Mouse (Mus musculus) megakaryocyte, embryonic 14.5 days (primary cell): ENCODE data around the gene Plxna2.

Experiments
- FLI1 ChIP-seq: IDR thresholded peaks from 2 replicates; pipeline ENCODE4 v1.6.1; 2012; ENCODE audit warnings: low read length, inconsistent platforms, mixed read lengths
- GATA1 ChIP-seq: IDR thresholded peaks from 3 replicates; pipeline ENCODE4 v1.6.1; 2012; ENCODE audit warnings: mixed read lengths, low read length, inconsistent platforms, borderline replicate concordance

GRCm38 (mm10) chr1:194808681-194809080 is 190.7 kb downstream of the Plxna2 start:
- no peak for TF ChIP-seq GATA1
- TF ChIP-seq FLI1: no peak
